Mouse (Mus musculus) limb, embryonic 14.5 days (tissue): ENCODE measurements around the gene Olfr5. TPM values are rescaled to one million over a fixed set of nuclear protein-coding genes. Genes with fewer than 3 reads are reported as not detected.
"Not testable (repeated sequence)": the region's sequence is repeated elsewhere in the genome, so short reads cannot be mapped to it uniquely, and the experiment has no call there.

ENCODE experiments used
- ATAC-seq: fragments of 200-750 bp; cut with Nextera tagmentation; 2 replicates; pipeline ENCODE4 v1.8.0; 2017; ENCODE audit warnings: low read depth, moderate number of reproducible peaks, moderate TSS enrichment; ENCODE audit not compliant: low FRiP score
- DNase-seq: peaks from one replicate; pipeline ENCODE4 v3.0.0-alpha.2; 2015; ENCODE audit warnings: low spot score
- H3K27ac ChIP-seq: fragments of 300-500 bp; sonication (generic); replicated peaks from 2 replicates; pipeline ENCODE4 v1.5.1; 2014; ENCODE audit warnings: low read depth, mild to moderate bottlenecking, low read length, moderate library complexity, mixed read lengths
- H3K27me3 ChIP-seq: fragments of 300-500 bp; sonication (generic); 2 replicates; pipeline ENCODE4 v1.6.1; 2014; ENCODE audit warnings: low read length, mixed read lengths; ENCODE audit not compliant: control insufficient read depth, insufficient read depth
- H3K36me3 ChIP-seq: fragments of 300-500 bp; sonication (generic); 2 replicates; pipeline ENCODE4 v1.6.1; 2014; ENCODE audit warnings: mild to moderate bottlenecking, low read length, moderate library complexity, mixed read lengths; ENCODE audit not compliant: control insufficient read depth, insufficient read depth
- H3K4me1 ChIP-seq: fragments of 300-500 bp; sonication (generic); 2 replicates; pipeline ENCODE4 v1.6.1; 2014; ENCODE audit warnings: antibody characterized with exemption, low read length, mixed read lengths; ENCODE audit not compliant: control insufficient read depth, insufficient read depth
- H3K4me2 ChIP-seq: fragments of 300-500 bp; sonication (generic); replicated peaks from 2 replicates; pipeline ENCODE4 v1.6.1; 2014; ENCODE audit warnings: low read depth, mild to moderate bottlenecking, low read length, moderate library complexity; ENCODE audit not compliant: severe bottlenecking
- H3K4me3 ChIP-seq: fragments of 300-500 bp; sonication (generic); replicated peaks from 2 replicates; pipeline ENCODE4 v1.5.1; 2014; ENCODE audit warnings: low read length
- H3K9ac ChIP-seq: fragments of 300-500 bp; sonication (generic); 2 replicates; pipeline ENCODE4 v1.6.1; 2014; ENCODE audit warnings: mild to moderate bottlenecking, low read depth, low read length, moderate library complexity; ENCODE audit not compliant: severe bottlenecking
- H3K9me3 ChIP-seq: fragments of 300-500 bp; sonication (generic); 2 replicates; pipeline ENCODE4 v1.6.1; 2016; ENCODE audit warnings: low read length; ENCODE audit not compliant: control insufficient read depth
- POLR2A ChIP-seq: fragments of 200-500 bp; IDR thresholded peaks from 2 replicates; pipeline ENCODE4 v1.8.0; 2012; ENCODE audit warnings: inconsistent platforms, mild to moderate bottlenecking, moderate library complexity, borderline replicate concordance; ENCODE audit not compliant: insufficient read depth, insufficient read length; ENCODE audit errors: extremely low read depth
- WGBS: fragments of 180-500 bp; shearing (Covaris S2); extraction: QIAGEN DNeasy Blood & Tissue Kit; methylation state at CpG from one replicate; pipeline ENCODE4 v1.1.7; 2014; 5-methylcytosine and 5-hydroxymethylcytosine counted together
- polyA plus RNA-seq, 2 experiments: library from polyadenylated mRNA; depleted of rRNA in 1 of 2; stranded (reverse) in 1 of 2; unstranded in 1 of 2; fragments of >200 nt; fragmentation: Nextera tagmentation in 1 of 2; extraction: Ambion mirVana in 1 of 2; gene quantifications; 2 replicates each; pipeline versions ENCODE4 v1.2.1 to v1.2.3; 2012 to 2014

The Olfr5 gene
- polyA plus RNA-seq, 2 experiments: not detected

DNA sequence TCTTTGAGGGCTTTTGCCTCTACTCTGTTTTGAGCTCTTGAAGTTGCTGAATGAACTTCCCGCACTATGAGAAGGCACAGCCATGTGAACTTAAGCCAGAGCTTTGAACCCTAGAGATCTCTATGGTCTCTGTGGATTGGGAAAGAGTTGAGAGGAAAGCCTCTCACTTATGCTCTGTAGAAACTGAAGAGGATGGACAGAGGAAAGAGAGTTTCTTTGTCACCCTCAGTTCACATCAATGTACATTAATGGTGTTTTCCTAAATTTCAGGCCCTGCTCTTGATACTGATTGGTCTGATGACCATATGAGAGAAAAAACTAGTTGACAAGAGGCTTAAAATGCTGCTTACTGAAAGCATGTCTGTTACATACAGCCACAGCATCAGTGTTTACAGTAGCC lies 21.9 kb upstream of the Olfr5 start, which contains the start of gene Olfr1348:
TSS of gene Olfr1348 (minus strand) at position 101 of the 400 bp plus-strand sequence.
- Histone ChIP-seq H3K27ac (no peak within 1 kb of the TSS), H3K9ac (no peak within 1 kb of the TSS), H3K9me3 (no peaks in the 10 kb centered on the region), H3K4me1 (no peaks in the 10 kb centered on the region), H3K4me2 (no peak within 1 kb of the TSS), H3K4me3 (no peak within 1 kb of the TSS), H3K27me3 (no peaks in the 10 kb centered on the region), H3K36me3 (no peaks in the 10 kb centered on the region)
- DNase-seq (no peak), ATAC-seq (no peak)
- no peak for TF ChIP-seq POLR2A
- 100% methylated on average over 1 of the region's 1 CpGs for WGBS

DNA sequence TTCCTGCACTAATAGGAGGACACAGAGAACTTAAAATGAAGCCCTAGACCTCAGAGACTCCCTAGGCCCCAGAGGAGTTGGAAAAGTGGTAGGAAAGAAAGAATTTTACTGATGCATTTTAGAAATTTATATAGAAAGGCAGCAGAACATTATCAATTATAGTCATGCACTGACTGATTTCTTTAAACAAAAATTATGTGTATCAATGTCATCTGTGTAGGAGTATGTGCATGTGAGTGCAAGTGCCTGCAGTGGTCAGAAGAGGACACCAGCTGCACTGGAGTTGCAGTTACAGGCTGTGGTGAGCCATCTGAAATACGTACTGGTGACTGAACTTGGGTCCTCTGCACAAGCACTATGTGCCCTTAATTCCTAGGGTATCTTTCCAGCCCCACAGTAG lies 12.9 kb upstream of the Olfr5 start, which contains the start of gene Olfr1347:
TSS of gene Olfr1347 (minus strand) at position 101 of the 400 bp plus-strand sequence.
- no peaks in the 10 kb centered on the region for H3K36me3 ChIP-seq
- no peak within 1 kb of the TSS for H3K4me2 ChIP-seq
- H3K27me3 ChIP-seq: no peaks in the 10 kb centered on the region
- H3K27ac ChIP-seq: no peak within 1 kb of the TSS
- no peak for ATAC-seq
- H3K4me3 ChIP-seq: no peak within 1 kb of the TSS
- WGBS: 58% methylated on average over 1 of the region's 1 CpGs
- no peak for TF ChIP-seq POLR2A
- no peaks in the 10 kb centered on the region for H3K4me1 ChIP-seq
- H3K9me3 ChIP-seq: no peaks in the 10 kb centered on the region
- no peak within 1 kb of the TSS for H3K9ac ChIP-seq
- DNase-seq: no peak

DNA sequence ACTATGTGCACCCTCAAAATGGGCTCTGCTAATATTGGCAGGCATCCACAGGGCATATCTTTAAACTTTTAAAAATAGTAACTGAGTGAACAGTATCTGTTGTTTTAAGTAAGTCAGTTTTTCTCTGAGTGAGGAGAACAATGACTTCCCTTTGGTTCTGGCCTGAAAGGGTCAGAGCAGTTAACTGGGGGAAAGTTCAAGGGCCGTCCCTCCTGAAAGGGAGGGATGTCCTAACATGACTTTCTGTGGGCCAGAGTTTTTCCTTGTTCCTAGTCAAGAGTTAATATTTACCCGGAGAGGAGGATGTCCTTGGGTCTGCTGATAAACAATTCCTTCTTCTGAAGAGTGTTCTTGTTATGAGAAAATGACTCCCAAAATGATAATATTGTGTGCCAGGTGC lies 9.1 kb downstream of the Olfr5 start:
- DNase-seq, ATAC-seq, H3K36me3 ChIP-seq, H3K9me3 ChIP-seq, H3K27me3 ChIP-seq, H3K4me1 ChIP-seq, H3K9ac ChIP-seq, H3K4me2 ChIP-seq, H3K4me3 ChIP-seq, H3K27ac ChIP-seq: not testable (repeated sequence)
- 78% methylated on average over 2 of the region's 2 CpGs for WGBS

DNA sequence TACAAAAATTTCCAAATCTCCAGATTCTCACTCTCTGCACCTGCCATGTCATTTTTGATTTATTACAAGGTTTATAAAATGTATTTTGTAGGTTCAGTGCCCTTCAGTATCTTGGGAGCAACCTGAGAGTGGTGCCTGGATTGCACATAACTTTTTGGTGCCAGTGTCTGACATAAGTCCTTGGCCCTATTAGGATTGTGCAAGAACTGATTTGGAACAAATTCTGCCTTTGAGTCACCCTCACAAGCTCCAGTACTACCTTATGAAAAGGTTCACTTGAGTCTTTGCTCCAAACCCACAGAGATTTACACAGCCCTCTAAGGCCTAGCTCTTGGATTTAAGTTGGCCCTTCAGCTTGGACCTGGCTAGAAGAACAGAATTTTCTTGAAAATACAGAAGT lies 19.8 kb downstream of the Olfr5 start, which contains the start of gene Olfr1346:
TSS of gene Olfr1346 (plus strand) at position 151 of the 400 bp plus-strand sequence.
- H3K4me2 ChIP-seq: no peak within 1 kb of the TSS
- no peak for ATAC-seq
- no peak within 1 kb of the TSS for H3K27ac ChIP-seq
- H3K9me3 ChIP-seq: no peaks in the 10 kb centered on the region
- DNase-seq: no peak
- H3K36me3 ChIP-seq: no peaks in the 10 kb centered on the region
- no peaks in the 10 kb centered on the region for H3K27me3 ChIP-seq
- no peak within 1 kb of the TSS for H3K4me3 ChIP-seq
- no peak within 1 kb of the TSS for H3K9ac ChIP-seq
- no peak for TF ChIP-seq POLR2A
- H3K4me1 ChIP-seq: no peaks in the 10 kb centered on the region

DNA sequence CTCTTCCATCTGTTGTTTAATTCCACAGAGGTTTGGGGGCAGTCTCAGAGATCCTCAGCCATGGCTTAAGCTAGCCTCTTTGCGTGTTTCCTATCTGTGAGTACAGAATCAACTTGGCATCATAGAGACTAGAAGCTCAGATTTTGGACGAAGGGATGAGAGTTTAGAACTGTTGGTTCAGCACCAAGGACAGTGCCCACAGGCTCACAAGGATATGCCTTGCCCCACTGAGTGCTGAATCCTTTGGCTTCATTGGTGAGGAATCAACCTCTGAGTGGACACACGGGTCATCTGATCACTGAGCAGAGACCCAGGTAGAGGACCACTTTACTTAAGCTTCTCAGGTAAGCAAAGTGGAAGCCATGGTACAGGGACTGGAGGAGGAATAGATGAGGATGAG lies 30.3 kb downstream of the Olfr5 start:
- Histone ChIP-seq H3K36me3 (no peaks in the 10 kb centered on the region), H3K9ac (no peak overlapping the region), H3K4me2 (no peak overlapping the region), H3K27me3 (no peaks in the 10 kb centered on the region), H3K9me3 (no peaks in the 10 kb centered on the region), H3K27ac (no peak overlapping the region), H3K4me1 (no peaks in the 10 kb centered on the region), H3K4me3 (no peak overlapping the region)
- DNase-seq: no peak
- 35% methylated on average over 3 of the region's 3 CpGs for WGBS
- ATAC-seq: no peak
- no peak for TF ChIP-seq POLR2A

DNA sequence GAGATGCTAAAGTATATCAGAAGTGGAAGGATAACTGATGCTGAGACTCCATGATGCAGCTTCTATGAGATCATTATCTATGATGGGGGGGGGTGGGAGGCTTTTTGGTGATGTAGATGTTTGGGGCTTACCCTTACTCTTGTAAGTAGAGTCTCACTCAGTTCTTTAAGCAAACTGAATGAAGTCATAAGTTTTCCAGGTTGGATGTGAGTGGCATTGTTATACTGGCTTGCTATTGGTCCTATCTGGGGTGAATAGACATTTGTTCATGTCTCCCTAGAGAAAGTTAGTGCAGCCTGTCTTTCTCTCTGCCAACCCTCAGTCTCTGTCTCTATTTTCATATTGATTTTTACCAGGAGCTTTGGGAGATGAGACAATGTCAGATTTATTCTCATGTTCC lies 30.9 kb downstream of the Olfr5 start, which contains the start of gene Olfr1336:
TSS of gene Olfr1336 (plus strand) at position 301 of the 400 bp plus-strand sequence.
- H3K4me2 ChIP-seq: no peak within 1 kb of the TSS
- ATAC-seq (no peak), DNase-seq (no peak)
- no peak within 1 kb of the TSS for H3K9ac ChIP-seq
- H3K36me3 ChIP-seq: no peaks in the 10 kb centered on the region
- H3K9me3 ChIP-seq: no peaks in the 10 kb centered on the region
- H3K4me1 ChIP-seq: no peaks in the 10 kb centered on the region
- H3K27me3 ChIP-seq: no peaks in the 10 kb centered on the region
- H3K27ac ChIP-seq: no peak within 1 kb of the TSS
- no peak within 1 kb of the TSS for H3K4me3 ChIP-seq
- no peak for TF ChIP-seq POLR2A
